Mouse (Mus musculus): ENCODE data around the gene Naif1. TPM values are rescaled to one million over a fixed set of nuclear protein-coding genes. Genes with fewer than 3 reads are reported as not detected.

Naif1 gene
- polyA plus RNA-seq, 1 experiment = 3.3 TPM

DNA sequence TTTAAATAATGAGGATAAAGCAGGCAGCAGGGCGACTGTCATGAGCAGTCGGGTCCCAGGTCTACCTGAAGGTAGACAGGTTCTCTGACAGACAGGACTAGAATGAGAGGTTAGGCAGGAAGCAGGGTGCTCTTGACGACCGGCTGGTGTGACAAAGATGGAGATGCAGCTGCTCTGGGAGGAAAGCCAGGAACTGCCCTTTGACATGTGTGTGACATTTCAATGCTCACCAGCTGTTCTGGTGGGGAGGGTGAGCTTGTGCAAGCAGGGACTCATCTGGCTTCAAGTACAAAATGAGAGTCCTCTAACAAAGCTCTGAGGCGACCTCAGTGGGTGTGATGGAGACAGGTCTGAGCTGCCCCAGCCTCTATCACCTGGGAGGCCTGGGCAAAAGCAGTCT lies 36.3 kb upstream of the Naif1 start:
- TF ChIP-seq CTCF (IDR thresholded peaks at IDR 0.05; ENCODE audit: borderline replicate concordance, insufficient read depth, low read depth, low read length) (no peak), POLR2A (IDR thresholded peaks at IDR 0.05; ENCODE audit: borderline replicate concordance, insufficient read depth, low read length) (no peak)
- Histone ChIP-seq H3K4me1 (ENCODE audit: control insufficient read depth, insufficient read depth, low read length) (peaks cover 7% of the 10 kb centered on the region), H3K4me3 (replicated peaks; ENCODE audit: insufficient read depth, low read depth, low read length) (no peak overlapping the region), H3K27ac (ENCODE audit: insufficient read depth, low read length) (no peak overlapping the region), H3K27me3 (ENCODE audit: control insufficient read depth, insufficient read depth, low read length) (no peaks in the 10 kb centered on the region)
- WGBS = 47% methylated on average over 5 of the region's 5 CpGs
- DNase-seq = no peak

DNA sequence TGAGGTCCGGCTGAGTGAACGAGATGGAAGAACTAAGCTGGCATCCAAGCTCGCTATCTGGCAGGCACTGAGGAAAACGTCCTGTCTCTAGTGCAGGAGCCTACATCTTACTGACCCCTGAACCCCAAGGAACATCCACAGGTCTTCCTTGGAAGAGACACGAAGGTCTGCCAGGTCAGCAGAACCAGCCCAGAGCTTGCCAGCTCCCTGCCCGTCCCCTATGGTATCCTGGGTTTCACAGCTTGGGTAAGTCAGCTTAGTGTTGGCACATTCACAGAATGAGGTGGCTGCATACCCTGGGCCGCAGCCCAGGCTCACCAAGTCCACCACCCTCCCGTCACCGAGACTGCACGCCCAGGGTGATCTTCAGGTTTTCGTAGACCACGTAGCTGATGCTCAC lies 34.5 kb upstream of the Naif1 start:
- H3K4me3 ChIP-seq (replicated peaks; ENCODE audit: insufficient read depth, low read depth, low read length) = no peak overlapping the region
- WGBS = 84% methylated on average over 12 of the region's 12 CpGs
- H3K27me3 ChIP-seq (ENCODE audit: control insufficient read depth, insufficient read depth, low read length) = no peaks in the 10 kb centered on the region
- peaks cover 19% of the 10 kb centered on the region for H3K4me1 ChIP-seq (ENCODE audit: control insufficient read depth, insufficient read depth, low read length)
- TF ChIP-seq CTCF (IDR thresholded peaks at IDR 0.05; ENCODE audit: borderline replicate concordance, insufficient read depth, low read depth, low read length) (no peak), POLR2A (IDR thresholded peaks at IDR 0.05; ENCODE audit: borderline replicate concordance, insufficient read depth, low read length) (no peak)
- no peak for DNase-seq
- no peak overlapping the region for H3K27ac ChIP-seq (ENCODE audit: insufficient read depth, low read length)

DNA sequence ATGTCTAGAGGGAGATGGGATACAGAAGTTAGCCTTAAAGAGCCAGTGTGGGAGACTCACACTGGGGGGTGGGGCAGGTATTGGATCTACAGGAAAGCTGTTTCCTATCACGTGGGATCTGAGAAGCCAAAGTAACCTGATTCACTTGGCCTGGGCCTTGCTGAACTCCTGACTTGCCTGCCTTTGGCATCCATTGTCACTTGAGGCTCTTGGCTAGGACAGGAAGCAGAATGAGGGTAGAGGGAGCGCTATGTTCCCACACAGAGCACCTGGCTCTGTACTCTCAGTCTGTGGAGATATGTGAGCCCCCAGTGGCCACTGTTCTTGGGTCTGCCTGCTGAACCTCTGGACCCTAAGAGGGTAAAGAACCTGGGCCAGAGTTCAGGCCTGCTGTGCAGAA lies 33.7 kb upstream of the Naif1 start:
- no peak for DNase-seq
- TF ChIP-seq POLR2A (IDR thresholded peaks at IDR 0.05; ENCODE audit: borderline replicate concordance, insufficient read depth, low read length) = no peak
- TF ChIP-seq CTCF (IDR thresholded peaks at IDR 0.05; ENCODE audit: borderline replicate concordance, insufficient read depth, low read depth, low read length) = no peak
- 90% methylated on average over 2 of the region's 2 CpGs for WGBS
- Histone ChIP-seq H3K27me3 (ENCODE audit: control insufficient read depth, insufficient read depth, low read length) (no peaks in the 10 kb centered on the region), H3K27ac (ENCODE audit: insufficient read depth, low read length) (no peak overlapping the region), H3K4me3 (replicated peaks; ENCODE audit: insufficient read depth, low read depth, low read length) (no peak overlapping the region), H3K4me1 (ENCODE audit: control insufficient read depth, insufficient read depth, low read length) (peaks cover 19% of the 10 kb centered on the region)

DNA sequence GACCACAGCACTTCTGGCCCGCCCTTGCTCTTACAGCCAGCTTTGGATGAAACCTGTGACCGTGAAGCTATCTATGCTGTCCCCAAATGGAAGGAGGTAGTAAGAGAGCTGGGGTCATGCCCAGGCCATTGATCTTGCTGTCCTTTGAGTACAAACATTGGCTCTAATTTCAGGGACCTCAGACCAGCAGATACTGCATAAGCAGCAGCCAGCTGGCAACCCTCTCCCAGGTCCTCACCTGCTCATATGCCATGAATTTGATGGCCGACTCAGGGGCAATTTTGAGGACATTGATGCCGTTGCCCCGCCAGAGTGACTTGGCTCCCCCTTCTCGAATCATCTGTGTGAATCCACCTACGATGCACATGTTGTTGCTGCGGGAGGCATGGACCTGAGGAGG lies 32.8 kb upstream of the Naif1 start:
- H3K4me3 ChIP-seq (replicated peaks; ENCODE audit: insufficient read depth, low read depth, low read length) = no peak overlapping the region
- WGBS = 87% methylated on average over 8 of the region's 8 CpGs
- H3K4me1 ChIP-seq (ENCODE audit: control insufficient read depth, insufficient read depth, low read length) = peaks cover 22% of the 10 kb centered on the region
- no peak for DNase-seq
- TF ChIP-seq CTCF (IDR thresholded peaks at IDR 0.05; ENCODE audit: borderline replicate concordance, insufficient read depth, low read depth, low read length) (no peak), POLR2A (IDR thresholded peaks at IDR 0.05; ENCODE audit: borderline replicate concordance, insufficient read depth, low read length) (no peak)
- no peaks in the 10 kb centered on the region for H3K27me3 ChIP-seq (ENCODE audit: control insufficient read depth, insufficient read depth, low read length)
- H3K27ac ChIP-seq (ENCODE audit: insufficient read depth, low read length) = no peak overlapping the region

DNA sequence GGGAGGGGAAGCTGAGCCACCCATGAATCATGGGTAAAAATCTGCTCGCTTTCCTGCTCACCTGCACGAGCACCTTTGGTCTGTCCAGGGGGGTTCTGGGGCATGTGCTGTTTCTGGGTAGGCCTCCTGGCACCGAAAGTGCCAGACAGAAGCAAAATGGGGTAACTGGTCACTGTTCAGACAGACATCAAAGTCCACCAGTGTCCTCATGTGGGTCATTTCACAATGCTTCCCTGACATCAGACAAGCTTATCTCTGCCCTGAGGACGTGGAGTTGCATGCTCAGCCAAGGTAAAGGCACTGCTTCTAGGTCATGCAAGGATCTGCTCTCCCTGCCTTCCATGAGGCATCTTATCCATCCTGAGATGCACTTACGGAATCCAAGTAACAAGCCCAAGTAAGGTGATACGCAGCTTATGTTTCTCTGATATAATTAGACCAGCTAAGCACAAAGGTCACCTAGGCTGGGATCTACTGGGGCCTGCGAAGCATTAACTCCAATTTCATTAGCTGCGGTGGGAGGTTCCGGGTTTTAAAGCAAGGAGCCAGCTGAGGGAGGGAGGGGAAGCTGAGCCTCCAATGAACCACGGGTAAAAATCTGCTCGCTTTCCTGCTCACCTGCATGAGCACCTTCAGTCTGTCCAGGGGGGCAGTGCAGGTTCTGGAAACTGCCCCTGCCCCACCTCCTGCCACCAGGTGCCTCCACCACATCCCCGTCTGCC lies 31.7 kb upstream of the Naif1 start:
- TF ChIP-seq CTCF (IDR thresholded peaks at IDR 0.05; ENCODE audit: borderline replicate concordance, insufficient read depth, low read depth, low read length) (no peak), POLR2A (IDR thresholded peaks at IDR 0.05; ENCODE audit: borderline replicate concordance, insufficient read depth, low read length) (no peak)
- H3K27me3 ChIP-seq (ENCODE audit: control insufficient read depth, insufficient read depth, low read length) = no peaks in the 10 kb centered on the region
- peaks cover 26% of the 10 kb centered on the region for H3K4me1 ChIP-seq (ENCODE audit: control insufficient read depth, insufficient read depth, low read length)
- 86% methylated on average over 12 of the region's 12 CpGs for WGBS
- H3K4me3 ChIP-seq (replicated peaks; ENCODE audit: insufficient read depth, low read depth, low read length) = no peak overlapping the region
- peak overlapping the region; percentile 49 for H3K27ac ChIP-seq (ENCODE audit: insufficient read depth, low read length)
- no peak for DNase-seq

DNA sequence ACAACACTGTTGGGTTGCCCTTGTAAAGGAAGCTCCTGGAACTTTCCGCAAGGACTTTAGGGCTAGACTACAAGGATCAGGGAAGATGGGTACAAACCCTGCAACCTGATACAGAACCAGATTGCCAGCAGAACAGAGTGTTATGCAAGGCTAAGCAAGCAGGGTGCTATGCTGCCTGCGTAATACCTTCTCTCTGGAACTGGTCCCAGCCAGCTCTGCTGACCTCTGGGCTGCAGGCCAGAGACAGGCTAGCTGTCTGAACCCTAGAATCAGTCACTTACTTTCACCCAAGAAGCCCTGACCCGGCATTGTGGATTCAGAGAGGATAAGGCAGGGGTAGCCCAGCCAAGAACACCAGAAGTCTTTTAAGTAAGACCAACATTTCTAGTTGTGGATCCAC lies 30.9 kb upstream of the Naif1 start:
- H3K27me3 ChIP-seq (ENCODE audit: control insufficient read depth, insufficient read depth, low read length) = no peaks in the 10 kb centered on the region
- no peak overlapping the region for H3K4me3 ChIP-seq (replicated peaks; ENCODE audit: insufficient read depth, low read depth, low read length)
- H3K27ac ChIP-seq (ENCODE audit: insufficient read depth, low read length) = peak overlapping the region; percentile 49
- DNase-seq = peak; percentile 75 to 84
- peaks cover 26% of the 10 kb centered on the region for H3K4me1 ChIP-seq (ENCODE audit: control insufficient read depth, insufficient read depth, low read length)
- TF ChIP-seq CTCF (IDR thresholded peaks at IDR 0.05; ENCODE audit: borderline replicate concordance, insufficient read depth, low read depth, low read length) (no peak), POLR2A (IDR thresholded peaks at IDR 0.05; ENCODE audit: borderline replicate concordance, insufficient read depth, low read length) (no peak)
- WGBS = 27% methylated on average over 3 of the region's 3 CpGs

DNA sequence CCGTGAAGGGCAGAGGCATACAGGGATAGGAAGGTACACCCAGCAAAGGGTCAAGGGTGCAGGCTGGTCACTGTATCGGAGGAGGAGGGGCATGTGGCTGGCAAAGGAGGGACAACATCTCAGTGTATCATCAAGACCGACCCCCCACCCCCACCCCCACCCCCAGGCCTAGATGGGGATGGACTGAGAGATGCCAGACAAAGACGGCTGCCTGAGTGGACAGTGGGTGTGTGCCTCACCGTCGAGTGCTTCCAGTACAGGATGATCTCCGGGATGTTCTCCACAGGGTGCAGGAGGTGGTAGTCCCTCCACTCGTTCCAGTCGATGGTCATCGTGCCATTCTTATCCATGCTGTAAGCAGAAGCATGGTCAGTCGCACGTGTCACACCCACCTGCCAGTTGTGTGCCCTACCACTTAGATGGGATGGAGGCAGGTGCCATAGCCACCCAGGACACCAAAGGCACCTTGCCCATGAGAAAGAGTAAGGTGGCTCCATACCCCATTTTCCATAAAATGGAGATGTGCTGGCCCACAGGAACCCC lies 30.1 kb upstream of the Naif1 start:
- TF ChIP-seq CTCF (IDR thresholded peaks at IDR 0.05; ENCODE audit: borderline replicate concordance, insufficient read depth, low read depth, low read length) (no peak), POLR2A (IDR thresholded peaks at IDR 0.05; ENCODE audit: borderline replicate concordance, insufficient read depth, low read length) (no peak)
- peaks cover 26% of the 10 kb centered on the region for H3K4me1 ChIP-seq (ENCODE audit: control insufficient read depth, insufficient read depth, low read length)
- no peak overlapping the region for H3K4me3 ChIP-seq (replicated peaks; ENCODE audit: insufficient read depth, low read depth, low read length)
- no peaks in the 10 kb centered on the region for H3K27me3 ChIP-seq (ENCODE audit: control insufficient read depth, insufficient read depth, low read length)
- 66% methylated on average over 12 of the region's 12 CpGs for WGBS
- no peak overlapping the region for H3K27ac ChIP-seq (ENCODE audit: insufficient read depth, low read length)
- DNase-seq = no peak

DNA sequence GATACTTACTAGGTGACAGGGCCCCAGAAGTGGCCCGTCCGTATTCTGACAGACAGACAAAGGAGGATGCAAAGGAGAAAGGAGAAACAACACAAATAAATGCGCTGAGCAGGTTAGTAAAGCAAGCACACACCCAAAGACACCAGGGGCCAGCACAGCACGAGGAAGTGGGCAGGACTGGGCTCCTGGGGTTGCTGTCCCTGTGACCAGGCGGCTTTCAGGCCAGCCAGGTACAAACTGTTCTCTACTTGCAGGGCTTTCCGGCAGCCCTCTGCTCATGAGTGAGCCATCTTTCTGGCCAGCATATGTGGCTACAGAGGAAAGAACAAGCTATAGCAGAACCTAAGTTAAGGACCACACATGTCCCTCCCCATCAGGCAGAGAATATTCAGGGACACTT lies 29.6 kb upstream of the Naif1 start:
- WGBS = 68% methylated on average over 6 of the region's 6 CpGs

More for the DNA sequence above, 29.6 kb upstream of the Naif1 start:
- H3K4me3 ChIP-seq (replicated peaks; ENCODE audit: insufficient read depth, low read depth, low read length) = no peak overlapping the region
- H3K4me1 ChIP-seq (ENCODE audit: control insufficient read depth, insufficient read depth, low read length) = peaks cover 26% of the 10 kb centered on the region
- H3K27me3 ChIP-seq (ENCODE audit: control insufficient read depth, insufficient read depth, low read length) = no peaks in the 10 kb centered on the region
- no peak for TF ChIP-seq CTCF (IDR thresholded peaks at IDR 0.05; ENCODE audit: borderline replicate concordance, insufficient read depth, low read depth, low read length)
- no peak for TF ChIP-seq POLR2A (IDR thresholded peaks at IDR 0.05; ENCODE audit: borderline replicate concordance, insufficient read depth, low read length)
- no peak overlapping the region for H3K27ac ChIP-seq (ENCODE audit: insufficient read depth, low read length)
- DNase-seq = no peak

Data from cerebellum, adult 2 months (tissue).